Mouse (Mus musculus) intestine, embryonic 14.5 days (tissue): ENCODE data around the gene Matn1. TPM values are rescaled to one million over a fixed set of nuclear protein-coding genes. Genes with fewer than 3 reads are reported as not detected.

Experiments used
- ATAC-seq: fragments of 200-750 bp; cut with Nextera tagmentation; replicated peaks from 2 replicates; pipeline ENCODE4 v1.8.0; 2017; ENCODE audit warnings: low read depth, moderate number of reproducible peaks, moderate TSS enrichment, moderate library complexity; ENCODE audit not compliant: low FRiP score, low TSS enrichment
- DNase-seq: peaks from one replicate; pipeline ENCODE4 v3.0.0-alpha.2; 2018; ENCODE audit warnings: low spot score
- H3K27ac ChIP-seq: fragments of 300-500 bp; sonication (generic); 2 replicates; pipeline ENCODE4 v1.5.1; 2014; ENCODE audit warnings: low read depth, mild to moderate bottlenecking, control low read depth
- H3K27me3 ChIP-seq: fragments of 300-500 bp; sonication (generic); replicated peaks from 2 replicates; pipeline ENCODE4 v1.6.1; 2014; ENCODE audit warnings: low read length, control low read depth; ENCODE audit not compliant: control insufficient read depth, insufficient read depth
- H3K36me3 ChIP-seq: fragments of 300-500 bp; sonication (generic); 2 replicates; pipeline ENCODE4 v1.6.1; 2014; ENCODE audit warnings: low read length, control low read depth; ENCODE audit not compliant: control insufficient read depth, insufficient read depth
- H3K4me1 ChIP-seq: fragments of 300-500 bp; sonication (generic); replicated peaks from 2 replicates; pipeline ENCODE4 v1.6.1; 2014; ENCODE audit warnings: low read length, control low read depth, mixed read lengths; ENCODE audit not compliant: control insufficient read depth, insufficient read depth
- H3K4me2 ChIP-seq: fragments of 300-500 bp; sonication (generic); 2 replicates; pipeline ENCODE4 v1.6.1; 2014; ENCODE audit warnings: low read length
- H3K4me3 ChIP-seq: fragments of 300-500 bp; sonication (generic); 2 replicates; pipeline ENCODE4 v1.5.1; 2014; ENCODE audit warnings: low read depth, low read length, control low read depth, mixed read lengths
- H3K9ac ChIP-seq: fragments of 300-500 bp; sonication (generic); 2 replicates; pipeline ENCODE4 v1.6.1; 2014; ENCODE audit warnings: mild to moderate bottlenecking, low read length
- H3K9me3 ChIP-seq: fragments of 300-500 bp; sonication (generic); 2 replicates; pipeline ENCODE4 v1.6.1; 2016; ENCODE audit warnings: low read length, control low read depth; ENCODE audit not compliant: control insufficient read depth
- WGBS: fragments of 180-500 bp; shearing (Covaris S2); extraction: QIAGEN DNeasy Blood & Tissue Kit; methylation state at CpG from one replicate; pipeline ENCODE4 v1.1.7; 2014; 5-methylcytosine and 5-hydroxymethylcytosine counted together
- polyA plus RNA-seq: library from polyadenylated mRNA; unstranded; fragments of >200 nt; fragmentation: Nextera tagmentation; extraction: Ambion mirVana; gene quantifications from 2 replicates; pipeline ENCODE4 v1.2.1, GENCODE M21; 2014

Matn1 gene
- polyA plus RNA-seq, 1 experiment from 2014 or later, result not detected

GRCm38 (mm10) chr4:130906296-130906695 is 37.9 kb upstream of the Matn1 start:
- Histone ChIP-seq H3K27me3 (no peaks in the 10 kb centered on the region), H3K36me3 (no peaks in the 10 kb centered on the region), H3K9ac (no peak overlapping the region), H3K9me3 (no peaks in the 10 kb centered on the region), H3K4me2 (no peak overlapping the region), H3K27ac (no peak overlapping the region), H3K4me3 (no peak overlapping the region), H3K4me1 (peaks cover 5% of the 10 kb centered on the region; the same call in 1 of the 2 replicates)
- no peak for ATAC-seq
- no peak for DNase-seq
- 36% methylated on average over 8 of the region's 8 CpGs for WGBS

DNA sequence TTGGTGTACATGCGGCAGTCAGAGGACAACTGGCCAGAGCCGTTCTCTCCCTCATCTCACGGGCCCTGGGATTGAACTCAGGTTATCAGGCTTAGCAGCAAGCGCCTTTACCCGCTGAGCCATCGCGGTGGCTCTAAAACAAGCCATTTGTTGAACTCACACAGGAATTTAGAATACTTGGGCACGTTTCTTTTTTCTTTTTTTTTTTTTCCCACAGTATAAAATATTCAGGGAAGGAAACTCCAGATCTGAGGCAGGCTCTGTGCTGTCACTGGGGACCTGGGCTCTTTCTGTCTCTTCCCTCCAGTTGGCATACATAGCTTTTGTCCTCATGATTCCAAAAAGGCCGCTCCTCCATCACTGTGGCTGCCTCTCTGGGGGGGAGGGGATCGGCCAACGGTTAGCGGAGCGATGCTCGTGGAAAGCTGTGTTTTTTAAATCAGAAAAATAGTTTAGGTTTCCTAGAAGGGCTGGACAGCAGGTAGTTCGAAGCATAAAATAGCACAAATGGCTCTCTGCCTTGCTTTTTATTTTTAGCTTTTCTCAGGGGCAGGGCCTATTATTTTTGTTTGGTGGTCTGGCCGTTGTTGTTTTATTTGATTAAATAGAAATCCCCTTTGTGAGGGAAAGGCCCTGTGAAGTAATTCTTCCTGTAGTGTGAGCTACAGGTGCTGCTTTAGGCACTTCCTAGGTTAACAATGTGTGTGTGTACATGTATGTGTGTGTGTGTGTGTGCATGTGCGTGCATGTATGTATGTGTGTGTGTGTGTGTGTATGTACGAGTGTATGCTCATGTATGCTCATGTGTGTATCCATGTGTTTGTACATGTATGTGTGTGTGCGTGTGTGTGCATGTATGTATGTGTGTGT is 36.8 kb upstream of the Matn1 start:
- Histone ChIP-seq H3K4me1 (no peaks in the 10 kb centered on the region), H3K4me2 (no peak overlapping the region), H3K27ac (no peak overlapping the region), H3K27me3 (no peaks in the 10 kb centered on the region), H3K9me3 (no peaks in the 10 kb centered on the region), H3K4me3 (no peak overlapping the region), H3K36me3 (no peaks in the 10 kb centered on the region), H3K9ac (no peak overlapping the region)
- ATAC-seq, result no peak
- WGBS, result 82% methylated on average over 19 of the region's 19 CpGs
- no peak for DNase-seq

GRCm38 (mm10) chr4:130908133-130908532 is 36.1 kb upstream of the Matn1 start:
- Histone ChIP-seq H3K4me3 (no peak overlapping the region), H3K36me3 (no peaks in the 10 kb centered on the region), H3K9ac (no peak overlapping the region), H3K4me1 (no peaks in the 10 kb centered on the region), H3K4me2 (no peak overlapping the region), H3K27me3 (no peaks in the 10 kb centered on the region), H3K27ac (no peak overlapping the region), H3K9me3 (no peaks in the 10 kb centered on the region)
- WGBS, result 94% methylated on average over 10 of the region's 10 CpGs
- DNase-seq (no peak), ATAC-seq (no peak)

- WGBS, result 64% methylated on average over 17 of the region's 17 CpGs
- no peak for ATAC-seq
- Histone ChIP-seq H3K27me3 (no peaks in the 10 kb centered on the region), H3K4me1 (no peaks in the 10 kb centered on the region), H3K36me3 (no peaks in the 10 kb centered on the region), H3K27ac (no peak overlapping the region), H3K4me3 (no peak overlapping the region), H3K4me2 (no peak overlapping the region), H3K9ac (no peak overlapping the region), H3K9me3 (no peaks in the 10 kb centered on the region)
- DNase-seq, result no peak
These were observed 34.9 kb upstream of the Matn1 start for GRCm38 (mm10) chr4:130909167-130909874.

DNA sequence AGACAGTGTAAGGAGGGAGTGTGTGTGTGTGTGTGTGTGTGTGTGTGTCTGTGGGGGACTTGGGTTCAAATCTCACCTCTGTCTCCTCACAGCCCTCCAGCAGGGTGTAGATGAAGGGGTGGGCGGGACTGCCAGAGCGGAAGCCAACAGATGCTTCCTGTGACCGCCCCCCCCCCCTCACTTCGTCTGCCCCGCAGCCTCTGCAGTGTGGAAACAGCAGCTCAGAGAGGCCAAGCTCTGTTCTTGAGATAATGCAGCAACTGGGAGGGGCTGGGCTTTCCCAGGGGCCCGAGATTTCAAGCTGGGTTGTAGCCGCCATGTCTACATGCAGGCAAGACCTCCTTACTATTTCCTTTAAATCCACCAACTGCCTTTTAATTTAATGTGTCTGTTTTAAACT is 33.5 kb upstream of the Matn1 start:
- Histone ChIP-seq H3K27me3 (no peaks in the 10 kb centered on the region), H3K4me3 (no peak overlapping the region), H3K27ac (no peak overlapping the region), H3K9me3 (no peaks in the 10 kb centered on the region), H3K4me1 (no peaks in the 10 kb centered on the region), H3K9ac (no peak overlapping the region), H3K36me3 (no peaks in the 10 kb centered on the region), H3K4me2 (no peak overlapping the region)
- DNase-seq, result no peak
- no peak for ATAC-seq
- 37% methylated on average over 7 of the region's 7 CpGs for WGBS

DNA sequence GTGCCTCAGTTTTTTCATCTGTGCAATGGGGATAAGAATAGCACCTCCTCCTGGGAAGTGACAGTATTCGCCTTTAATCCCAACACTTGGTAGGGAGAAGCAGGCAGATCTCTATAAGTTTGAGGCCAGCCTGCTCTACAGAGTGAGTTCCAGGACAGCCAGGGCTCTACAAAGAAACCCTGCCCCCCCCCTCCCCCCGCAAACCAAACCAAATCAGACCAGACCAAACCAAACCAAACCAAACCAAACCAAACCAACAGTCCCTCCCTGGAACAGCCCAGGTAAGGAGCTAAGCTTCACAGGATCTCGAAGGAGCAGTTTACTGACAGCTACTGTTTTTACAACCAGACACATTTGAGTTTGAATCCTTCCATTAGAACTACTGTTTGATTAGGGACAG is 31.6 kb upstream of the Matn1 start:
- H3K27me3 ChIP-seq, result no peaks in the 10 kb centered on the region
- no peaks in the 10 kb centered on the region for H3K9me3 ChIP-seq
- H3K4me1 ChIP-seq, result no peaks in the 10 kb centered on the region
- 84% methylated on average over 3 of the region's 3 CpGs for WGBS
- ATAC-seq (no peak), DNase-seq (no peak)
- no peak overlapping the region for H3K27ac ChIP-seq
- no peak overlapping the region for H3K4me3 ChIP-seq
- no peak overlapping the region for H3K4me2 ChIP-seq
- H3K36me3 ChIP-seq, result no peaks in the 10 kb centered on the region
- H3K9ac ChIP-seq, result no peak overlapping the region

DNA sequence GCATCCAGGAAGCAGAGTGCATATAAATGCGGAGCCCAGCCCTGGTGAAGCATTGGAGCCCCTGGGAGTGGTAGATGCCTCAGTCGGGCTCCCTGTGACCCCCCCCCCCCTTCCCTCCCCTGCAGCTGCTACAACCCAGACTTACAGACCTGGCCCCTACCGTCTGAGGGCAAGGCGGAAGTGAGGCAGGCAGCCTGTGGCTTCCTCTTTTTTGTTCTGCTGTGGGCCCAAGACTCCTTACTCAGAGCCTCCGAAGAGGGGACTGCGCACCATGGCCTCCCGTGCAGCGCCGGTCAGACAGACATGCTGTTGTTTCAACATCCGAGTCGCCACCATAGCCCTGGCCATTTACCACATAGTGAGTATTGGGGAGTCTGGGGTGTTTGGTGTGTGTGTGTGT is 31.1 kb upstream of the Matn1 start, which contains the start of gene Laptm5:
Gene Laptm5 (plus strand): TSS at position 49 of the 400 bp plus-strand sequence.
- H3K9ac ChIP-seq, result no peak within 1 kb of the TSS
- no peak for ATAC-seq
- DNase-seq, result no peak
- no peaks in the 10 kb centered on the region for H3K4me1 ChIP-seq
- no peak within 1 kb of the TSS for H3K4me2 ChIP-seq
- H3K4me3 ChIP-seq, result no peak within 1 kb of the TSS
- WGBS, result 63% methylated on average over 11 of the region's 11 CpGs
- H3K27me3 ChIP-seq, result no peaks in the 10 kb centered on the region
- no peaks in the 10 kb centered on the region for H3K9me3 ChIP-seq
- H3K27ac ChIP-seq, result no peak within 1 kb of the TSS
- H3K36me3 ChIP-seq, result no peaks in the 10 kb centered on the region

GRCm38 (mm10) chr4:130913511-130913910 is 30.7 kb upstream of the Matn1 start:
- no peak overlapping the region for H3K4me3 ChIP-seq
- H3K9ac ChIP-seq, result no peak overlapping the region
- H3K36me3 ChIP-seq, result no peaks in the 10 kb centered on the region
- DNase-seq (no peak), ATAC-seq (no peak)
- H3K27me3 ChIP-seq, result no peaks in the 10 kb centered on the region
- no peak overlapping the region for H3K27ac ChIP-seq
- no peak overlapping the region for H3K4me2 ChIP-seq
- WGBS, result 79% methylated on average over 3 of the region's 3 CpGs
- no peaks in the 10 kb centered on the region for H3K4me1 ChIP-seq
- no peaks in the 10 kb centered on the region for H3K9me3 ChIP-seq
